Mouse (Mus musculus) heart, adult 2 months (tissue): ENCODE data around the gene Rasl11a.

Experiments used
- CTCF ChIP-seq: fragments of 200-600 bp; IDR thresholded peaks from 2 replicates; pipeline ENCODE4 v1.8.1; 2022; ENCODE audit warnings: antibody characterized with exemption, mild to moderate bottlenecking, moderate library complexity
- EP300 ChIP-seq: fragments of 200-500 bp; IDR thresholded peaks from 2 replicates; pipeline ENCODE4 v1.6.1; 2011; ENCODE audit warnings: low read depth, low read length, control low read depth; ENCODE audit not compliant: insufficient read depth
- POLR2A ChIP-seq: fragments of 200-500 bp; IDR thresholded peaks from 2 replicates; pipeline ENCODE4 v1.6.1; 2011; ENCODE audit warnings: mild to moderate bottlenecking, low read depth, low read length, control low read depth; ENCODE audit not compliant: insufficient read depth

DNA sequence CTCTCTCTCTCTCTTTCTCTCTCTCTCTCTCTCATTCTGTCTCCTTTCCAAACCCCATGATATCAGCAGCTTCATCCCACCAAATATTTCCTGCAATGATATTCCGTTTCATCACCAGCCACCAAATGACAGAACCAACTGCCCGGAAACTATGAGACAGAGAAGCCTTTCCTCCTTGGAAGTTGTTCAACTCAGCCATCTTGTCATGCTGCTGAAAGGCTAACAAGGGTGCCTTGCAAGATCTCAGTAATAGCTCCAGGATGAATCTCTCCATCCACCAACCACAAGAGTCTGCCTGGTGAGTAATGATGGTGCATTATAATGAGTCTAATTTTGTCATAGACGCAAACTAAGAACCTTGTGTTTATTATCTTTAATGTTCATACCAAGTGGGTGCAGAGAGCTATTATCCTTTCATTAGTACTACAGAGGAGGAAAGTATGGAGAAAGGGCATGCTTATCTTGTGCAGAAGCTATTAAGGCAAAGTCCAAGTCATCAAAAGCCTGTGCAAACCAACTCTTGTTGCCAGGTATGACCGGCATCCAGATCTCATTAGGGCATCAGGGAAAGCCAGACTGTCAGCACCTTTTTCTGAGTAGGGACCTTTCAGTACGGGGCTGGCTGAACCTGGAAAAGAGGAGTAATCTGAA lies 28.2 kb downstream of the Rasl11a start:
- TF ChIP-seq CTCF: no peak
- no peak for TF ChIP-seq EP300
- TF ChIP-seq POLR2A: no peak
